Mouse (Mus musculus) heart, adult 18-20 months (tissue): Measurements from ENCODE around the gene Inhbe. TPM values are rescaled to one million over a fixed set of nuclear protein-coding genes. Genes with fewer than 3 reads are reported as not detected.

Experiments used
- DNase-seq, 2 experiments: peaks; one replicate each; pipeline ENCODE4 v3.0.0; 2021 to 2022; ENCODE audit warnings: mixed read lengths in 1 of 2
- long read RNA-seq, 2 experiments: library from polyadenylated mRNA; stranded (forward); transcript quantifications; one replicate each; pipeline ENCODE4 v2.0.0; 2021
- total RNA-seq, 2 experiments: library from RNA; stranded (reverse); gene quantifications; 2 replicates each; pipeline ENCODE4 v1.2.3; 2021

The Inhbe gene
- total RNA-seq: not detected
- long read RNA-seq, experiment 1: 0 reads
- long read RNA-seq, experiment 2: 0 reads

- DNase-seq: peak; percentile 49 to 50
These were observed at the start of gene Inhbe for GRCm38 (mm10) chr10:127353909-127354895. Gene Inhbe, minus strand, starts transcription at chr10:127354411.

GRCm38 (mm10) chr10:127391774-127392173 lies 37.6 kb upstream of the Inhbe start:
- no peak for DNase-seq

GRCm38 (mm10) chr10:127381743-127382134 lies 27.5 kb upstream of the Inhbe start:
- DNase-seq: no peak

GRCm38 (mm10) chr10:127380767-127381742 lies 26.8 kb upstream of the Inhbe start:
- DNase-seq: peak; percentile 67 to 70

GRCm38 (mm10) chr10:127380251-127380691 lies 26.1 kb upstream of the Inhbe start, which contains the start of gene R3hdm2:
Gene R3hdm2, plus strand, starts transcription at chr10:127380327.
- peak; percentile 90 to 95 for DNase-seq

- DNase-seq: no peak
These were observed 25.4 kb upstream of the Inhbe start for GRCm38 (mm10) chr10:127379654-127380053.

- no peak for DNase-seq
These were observed 23.5 kb upstream of the Inhbe start for GRCm38 (mm10) chr10:127377700-127378099.

GRCm38 (mm10) chr10:127371023-127371422 lies 16.8 kb upstream of the Inhbe start:
- DNase-seq: no peak

GRCm38 (mm10) chr10:127369834-127370820 lies 15.9 kb upstream of the Inhbe start, which contains the start of gene Inhbc:
Gene Inhbc, minus strand, starts transcription at chr10:127370431.
- DNase-seq: no peak

- DNase-seq: no peak
These were observed 14.1 kb upstream of the Inhbe start for GRCm38 (mm10) chr10:127368273-127368672.

- no peak for DNase-seq
These were observed 12.9 kb upstream of the Inhbe start for GRCm38 (mm10) chr10:127367116-127367515.

- no peak for DNase-seq
These were observed 6.5 kb upstream of the Inhbe start for GRCm38 (mm10) chr10:127360714-127361113.

GRCm38 (mm10) chr10:127355336-127355735 lies 1.1 kb upstream of the Inhbe start:
- DNase-seq: no peak

- no peak for DNase-seq
These were observed 1.4 kb downstream of the Inhbe start for GRCm38 (mm10) chr10:127352766-127353165.

- DNase-seq: no peak
These were observed 2.0 kb downstream of the Inhbe start for GRCm38 (mm10) chr10:127352187-127352586.

GRCm38 (mm10) chr10:127351719-127352118 lies 2.5 kb downstream of the Inhbe start:
- no peak for DNase-seq

- DNase-seq: no peak
These were observed 3.0 kb downstream of the Inhbe start for GRCm38 (mm10) chr10:127351285-127351595.

- DNase-seq: peak; percentile 50 to 78
These were observed 3.5 kb downstream of the Inhbe start for GRCm38 (mm10) chr10:127350594-127351284.

GRCm38 (mm10) chr10:127349810-127350209 lies 4.4 kb downstream of the Inhbe start:
- DNase-seq: no peak

- DNase-seq: no peak
These were observed 5.3 kb downstream of the Inhbe start for GRCm38 (mm10) chr10:127348957-127349356.
